Mouse (Mus musculus) liver, adult 2 months (tissue): ENCODE results near the gene Irf2.

ENCODE experiments used
- CTCF ChIP-seq: fragments of 200-500 bp; IDR thresholded peaks from 2 replicates; pipeline ENCODE4 v1.5.1; 2011; ENCODE audit warnings: low read depth, low read length, control low read depth
- POLR2A ChIP-seq: fragments of 200-500 bp; IDR thresholded peaks from 2 replicates; pipeline ENCODE4 v1.6.1; 2011; ENCODE audit warnings: low read length, control low read depth; ENCODE audit not compliant: insufficient read depth; ENCODE audit errors: extremely low read depth

GRCm38 (mm10) chr8:46811944-46812343, 72.4 kb downstream of the Irf2 start:
- TF ChIP-seq CTCF (no peak), POLR2A (no peak)
